Mouse (Mus musculus): ENCODE data around the gene Exph5. TPM values are rescaled to one million over a fixed set of nuclear protein-coding genes. Genes with fewer than 3 reads are reported as not detected.

Gene Exph5
- polyA plus RNA-seq (2015; fragmentation: Nextera tagmentation; extraction: Ambion mirVana) = 0.08 and 0.10 TPM in 2 replicates

- peak within 1 kb of the TSS; percentile 39 for H3K9ac ChIP-seq
- H3K36me3 ChIP-seq = no peaks in the 10 kb centered on the region
- no peak within 1 kb of the TSS for H3K27ac ChIP-seq (replicated peaks)
- H3K4me1 ChIP-seq (replicated peaks) = peaks cover 11% of the 10 kb centered on the region
- WGBS = under 1% methylated on average over 11 of the region's 11 CpGs
- H3K27me3 ChIP-seq = peaks cover 21% of the 10 kb centered on the region
- ATAC-seq (ENCODE audit: low read depth) = no peak
- peak within 1 kb of the TSS; percentile 35 for H3K4me3 ChIP-seq
- H3K4me2 ChIP-seq = peak within 1 kb of the TSS; percentile 76
- no peaks in the 10 kb centered on the region for H3K9me3 ChIP-seq
Measured at GRCm38 (mm10) chr9:53301269-53301720, at the start of gene Exph5. Exph5 (plus strand) TSS chr9:53301670.

GRCm38 (mm10) chr9:53254368-53254767 lies 47.1 kb upstream of the Exph5 start:
- no peak for ATAC-seq (ENCODE audit: low read depth)
- Histone ChIP-seq H3K4me2 (no peak overlapping the region), H3K4me3 (no peak overlapping the region), H3K27me3 (no peaks in the 10 kb centered on the region; the same call in 1 of the 2 replicates), H3K36me3 (no peaks in the 10 kb centered on the region), H3K4me1 (replicated peaks) (peaks cover 8% of the 10 kb centered on the region), H3K9me3 (no peaks in the 10 kb centered on the region), H3K27ac (replicated peaks) (no peak overlapping the region), H3K9ac (no peak overlapping the region)
- WGBS = 8% methylated on average over 4 of the region's 4 CpGs

GRCm38 (mm10) chr9:53256690-53257305 lies 44.7 kb upstream of the Exph5 start:
- no peaks in the 10 kb centered on the region for H3K36me3 ChIP-seq
- H3K9ac ChIP-seq = no peak overlapping the region
- no peaks in the 10 kb centered on the region for H3K9me3 ChIP-seq
- H3K27me3 ChIP-seq = no peaks in the 10 kb centered on the region; the same call in 1 of the 2 replicates
- no peak overlapping the region for H3K27ac ChIP-seq (replicated peaks)
- peaks cover 8% of the 10 kb centered on the region for H3K4me1 ChIP-seq (replicated peaks)
- no peak for ATAC-seq (ENCODE audit: low read depth)
- no peak overlapping the region for H3K4me2 ChIP-seq
- 65% methylated on average over 4 of the region's 4 CpGs for WGBS
- no peak overlapping the region for H3K4me3 ChIP-seq

- 2% methylated on average over 3 of the region's 3 CpGs for WGBS
- H3K27me3 ChIP-seq = no peaks in the 10 kb centered on the region
- H3K27ac ChIP-seq (replicated peaks) = no peak overlapping the region
- H3K4me2 ChIP-seq = no peak overlapping the region
- 0 out of 2 replicates have a peak overlapping the region, but pooled peaks have one; percentile 8 for H3K9ac ChIP-seq
- H3K4me1 ChIP-seq (replicated peaks) = peaks cover 8% of the 10 kb centered on the region
- H3K9me3 ChIP-seq = no peaks in the 10 kb centered on the region
- no peak for ATAC-seq (ENCODE audit: low read depth)
- no peak overlapping the region for H3K4me3 ChIP-seq
- H3K36me3 ChIP-seq = no peaks in the 10 kb centered on the region
Measured at GRCm38 (mm10) chr9:53257772-53258171, 43.7 kb upstream of the Exph5 start.

GRCm38 (mm10) chr9:53258199-53258598 lies 43.3 kb upstream of the Exph5 start:
- WGBS = 29% methylated on average over 6 of the region's 6 CpGs

GRCm38 (mm10) chr9:53264387-53264786 lies 37.1 kb upstream of the Exph5 start:
- Histone ChIP-seq H3K36me3 (no peaks in the 10 kb centered on the region), H3K9ac (no peak overlapping the region), H3K4me1 (replicated peaks) (0 out of 2 replicates have a peak, but pooled peaks cover 4% of the 10 kb centered on the region), H3K4me3 (no peak overlapping the region), H3K4me2 (no peak overlapping the region), H3K27ac (replicated peaks) (no peak overlapping the region), H3K9me3 (no peaks in the 10 kb centered on the region), H3K27me3 (no peaks in the 10 kb centered on the region)
- ATAC-seq (ENCODE audit: low read depth) = no peak
- WGBS = 73% methylated on average over 4 of the region's 4 CpGs

More at GRCm38 (mm10) chr9:53258199-53258598, 43.3 kb upstream of the Exph5 start:
- ATAC-seq (ENCODE audit: low read depth) = no peak
- H3K36me3 ChIP-seq = no peaks in the 10 kb centered on the region
- H3K4me2 ChIP-seq = no peak overlapping the region
- H3K4me1 ChIP-seq (replicated peaks) = peaks cover 8% of the 10 kb centered on the region
- H3K27me3 ChIP-seq = no peaks in the 10 kb centered on the region
- no peaks in the 10 kb centered on the region for H3K9me3 ChIP-seq
- no peak overlapping the region for H3K9ac ChIP-seq
- no peak overlapping the region for H3K27ac ChIP-seq (replicated peaks)
- no peak overlapping the region for H3K4me3 ChIP-seq

GRCm38 (mm10) chr9:53265589-53265988 lies 35.9 kb upstream of the Exph5 start:
- no peak overlapping the region for H3K9ac ChIP-seq
- no peak for ATAC-seq (ENCODE audit: low read depth)

GRCm38 (mm10) chr9:53268036-53268435 lies 33.4 kb upstream of the Exph5 start:
- Histone ChIP-seq H3K4me1 (replicated peaks) (0 out of 2 replicates have a peak, but pooled peaks cover 4% of the 10 kb centered on the region), H3K9ac (no peak overlapping the region), H3K4me3 (no peak overlapping the region), H3K36me3 (no peaks in the 10 kb centered on the region), H3K27me3 (no peaks in the 10 kb centered on the region), H3K4me2 (no peak overlapping the region), H3K27ac (replicated peaks) (no peak overlapping the region), H3K9me3 (no peaks in the 10 kb centered on the region)
- ATAC-seq (ENCODE audit: low read depth) = no peak
- 82% methylated on average over 5 of the region's 5 CpGs for WGBS

More at GRCm38 (mm10) chr9:53265589-53265988, 35.9 kb upstream of the Exph5 start:
- Histone ChIP-seq H3K27ac (replicated peaks) (no peak overlapping the region), H3K27me3 (no peaks in the 10 kb centered on the region), H3K4me3 (no peak overlapping the region), H3K4me1 (replicated peaks) (0 out of 2 replicates have a peak, but pooled peaks cover 4% of the 10 kb centered on the region), H3K4me2 (no peak overlapping the region), H3K9me3 (no peaks in the 10 kb centered on the region), H3K36me3 (no peaks in the 10 kb centered on the region)
- 45% methylated on average over 2 of the region's 2 CpGs for WGBS

- no peaks in the 10 kb centered on the region for H3K36me3 ChIP-seq
- no peaks in the 10 kb centered on the region for H3K27me3 ChIP-seq
- WGBS = 80% methylated on average over 5 of the region's 5 CpGs
- no peak for ATAC-seq (ENCODE audit: low read depth)
- no peak overlapping the region for H3K4me3 ChIP-seq
- H3K27ac ChIP-seq (replicated peaks) = no peak overlapping the region
- no peaks in the 10 kb centered on the region for H3K9me3 ChIP-seq
- 0 out of 2 replicates have a peak, but pooled peaks cover 4% of the 10 kb centered on the region for H3K4me1 ChIP-seq (replicated peaks)
- H3K9ac ChIP-seq = no peak overlapping the region
- no peak overlapping the region for H3K4me2 ChIP-seq
Measured at GRCm38 (mm10) chr9:53268731-53269465, 32.6 kb upstream of the Exph5 start.

GRCm38 (mm10) chr9:53269466-53269755 lies 32.1 kb upstream of the Exph5 start:
- H3K9me3 ChIP-seq = no peaks in the 10 kb centered on the region
- 0 out of 2 replicates have a peak, but pooled peaks cover 3% of the 10 kb centered on the region for H3K4me1 ChIP-seq (replicated peaks)
- 98% methylated on average over 5 of the region's 5 CpGs for WGBS
- ATAC-seq (ENCODE audit: low read depth) = no peak
- no peak overlapping the region for H3K4me3 ChIP-seq
- H3K27me3 ChIP-seq = no peaks in the 10 kb centered on the region
- no peaks in the 10 kb centered on the region for H3K36me3 ChIP-seq
- no peak overlapping the region for H3K4me2 ChIP-seq
- no peak overlapping the region for H3K27ac ChIP-seq (replicated peaks)
- no peak overlapping the region for H3K9ac ChIP-seq

GRCm38 (mm10) chr9:53271281-53272022 lies 30.0 kb upstream of the Exph5 start:
- H3K4me2 ChIP-seq = no peak overlapping the region
- no peaks in the 10 kb centered on the region for H3K36me3 ChIP-seq
- no peak for ATAC-seq (ENCODE audit: low read depth)
- H3K9me3 ChIP-seq = no peaks in the 10 kb centered on the region
- H3K9ac ChIP-seq = no peak overlapping the region
- no peak overlapping the region for H3K4me3 ChIP-seq
- no peaks in the 10 kb centered on the region for H3K4me1 ChIP-seq (replicated peaks)
- no peaks in the 10 kb centered on the region for H3K27me3 ChIP-seq
- H3K27ac ChIP-seq (replicated peaks) = no peak overlapping the region
- 70% methylated on average over 5 of the region's 5 CpGs for WGBS

GRCm38 (mm10) chr9:53272207-53272606 lies 29.3 kb upstream of the Exph5 start:
- Histone ChIP-seq H3K27me3 (no peaks in the 10 kb centered on the region), H3K9ac (no peak overlapping the region), H3K4me3 (no peak overlapping the region), H3K4me2 (no peak overlapping the region), H3K4me1 (replicated peaks) (no peaks in the 10 kb centered on the region), H3K9me3 (no peaks in the 10 kb centered on the region), H3K27ac (replicated peaks) (no peak overlapping the region), H3K36me3 (no peaks in the 10 kb centered on the region)
- ATAC-seq (ENCODE audit: low read depth) = no peak
- 69% methylated on average over 5 of the region's 5 CpGs for WGBS

Data from neural tube, embryonic 13.5 days (tissue).